Mouse (Mus musculus) G1E (cell line): ENCODE measurements at regions not wholly inside any gene's neighbourhood (a gene's known extent, or its start where the extent isn't known, plus 50 kb on each side); places are given as distances from the start of the nearest gene placed in this dataset.

Source experiments
- CTCF ChIP-seq: IDR thresholded peaks from 2 replicates; pipeline ENCODE4 v1.5.1; 2012; ENCODE audit warnings: low read depth, low read length, inconsistent platforms, mixed read lengths
- GATA1 ChIP-seq: IDR thresholded peaks from 2 replicates; pipeline ENCODE4 v1.6.1; 2012; ENCODE audit warnings: borderline replicate concordance, low read length, inconsistent platforms, mixed read lengths
- GATA2 ChIP-seq: IDR thresholded peaks from 2 replicates; pipeline ENCODE4 v1.6.1; 2012; ENCODE audit warnings: low read depth, low read length, inconsistent platforms, borderline replicate concordance
- POLR2AphosphoS5 ChIP-seq: IDR thresholded peaks from 2 replicates; pipeline ENCODE4 v1.6.1; 2012; ENCODE audit warnings: low read depth, low read length, inconsistent platforms; ENCODE audit not compliant: insufficient replicate concordance
- TAL1 ChIP-seq: conservative IDR thresholded peaks from 2 replicates; pipeline ENCODE4 v1.6.1; 2012; ENCODE audit warnings: low read depth, low read length, inconsistent platforms, mixed read lengths

DNA sequence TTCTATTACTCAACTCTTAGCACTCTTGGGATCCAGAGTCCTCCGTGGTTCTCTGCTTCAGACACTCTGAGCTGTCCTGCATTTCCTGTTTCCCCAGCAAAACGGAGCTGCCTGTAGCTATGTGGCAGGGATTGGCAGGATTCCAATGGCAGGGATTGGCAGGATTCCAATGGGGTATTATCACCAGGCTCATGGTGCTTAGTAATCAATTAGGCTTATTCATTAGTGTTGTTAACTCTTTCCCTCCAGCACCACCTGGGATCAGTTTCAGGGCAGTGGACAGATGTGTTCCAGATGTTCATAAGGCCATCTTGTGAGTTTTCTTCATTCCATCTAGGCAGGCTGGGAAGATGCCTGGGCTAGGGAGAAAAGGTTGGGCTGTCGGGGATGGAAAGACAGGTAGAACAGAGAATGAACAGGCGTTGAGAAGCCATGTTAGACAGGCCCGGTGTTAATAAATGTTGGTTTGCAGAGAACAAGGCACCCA, 163.5 kb downstream of the Emp1 start:
- TF ChIP-seq CTCF (no peak), GATA1 (no peak), TAL1 (no peak), POLR2AphosphoS5 (no peak), GATA2 (no peak)
